Mouse (Mus musculus): Measurements from ENCODE around the gene Zmym4. TPM values are rescaled to one million over a fixed set of nuclear protein-coding genes. Genes with fewer than 3 reads are reported as not detected.
"Not testable (repeated sequence)": the region's sequence is repeated elsewhere in the genome, so short reads cannot be mapped to it uniquely, and the experiment has no call there.

Zmym4 gene
- polyA plus RNA-seq (2012; rRNA removed) = 23.0 and 24.0 TPM in 2 replicates
- polyA plus RNA-seq (2014; fragmentation: Nextera tagmentation; extraction: Ambion mirVana) = 20.0 and 24.1 TPM in 2 replicates

DNA sequence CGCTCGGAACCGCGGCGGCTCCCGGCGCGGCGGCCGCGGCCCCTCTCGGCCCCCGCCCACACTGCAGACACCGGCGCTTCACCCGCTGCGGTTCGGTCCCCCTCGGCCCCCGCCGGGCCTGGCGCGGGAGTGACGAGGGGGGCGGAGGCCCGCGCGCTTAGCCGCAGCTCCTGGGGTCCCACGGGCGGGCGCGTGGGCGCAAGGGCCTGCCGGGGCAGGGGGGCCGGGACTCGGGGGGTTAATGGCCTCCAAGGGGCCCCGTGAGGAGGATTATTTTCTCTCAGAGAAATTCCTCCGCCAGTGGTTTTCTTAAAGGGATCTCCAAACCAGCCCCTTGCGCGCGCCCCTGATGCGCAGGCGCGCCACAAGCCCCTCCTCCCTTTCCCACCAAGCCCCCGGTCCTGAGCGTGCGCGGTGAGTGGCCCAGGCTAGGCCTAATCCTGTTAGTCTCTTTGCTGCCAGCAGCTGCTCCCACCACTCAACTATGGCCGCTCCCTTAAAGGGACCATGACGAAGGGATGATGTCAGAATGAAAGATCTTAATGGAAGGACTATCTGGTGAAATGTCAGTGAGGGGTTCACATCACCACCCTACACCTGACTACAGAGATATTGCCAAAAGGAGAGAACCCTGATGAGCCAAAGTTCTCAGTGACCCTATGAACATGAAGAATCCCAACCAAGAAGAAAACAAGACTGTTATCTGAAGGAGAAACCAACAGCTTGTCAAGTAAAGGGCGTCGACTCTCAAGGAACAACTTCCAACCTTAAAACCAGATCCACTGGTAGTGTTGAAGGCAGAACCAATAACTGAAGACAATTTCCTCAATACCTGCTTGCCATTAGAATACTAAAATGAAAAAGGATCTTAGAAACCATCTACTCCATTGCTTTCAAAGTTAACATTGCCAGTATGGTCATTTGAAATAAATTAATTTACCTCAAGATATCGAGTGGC is at the start of gene Zmym4:
Gene Zmym4 (minus strand): TSS at position 272 of the 958 bp plus-strand sequence.
- Histone ChIP-seq H3K4me3 (replicated peaks; ENCODE audit: low read length) (peak within 1 kb of the TSS; percentile 91), H3K36me3 (ENCODE audit: control insufficient read depth, insufficient read depth, low read length) (no peaks in the 10 kb centered on the region), H3K9ac (ENCODE audit: low read depth, low read length, severe bottlenecking) (peak within 1 kb of the TSS; percentile 97), H3K4me2 (replicated peaks; ENCODE audit: low read depth, low read length, severe bottlenecking) (peak within 1 kb of the TSS; percentile 58), H3K27ac (replicated peaks; ENCODE audit: low read depth, low read length) (peak within 1 kb of the TSS; percentile 95), H3K4me1 (ENCODE audit: control insufficient read depth, insufficient read depth, low read length) (0 out of 2 replicates have a peak, but pooled peaks cover 6% of the 10 kb centered on the region), H3K9me3 (ENCODE audit: control insufficient read depth, low read length) (0 out of 2 replicates have a peak, but pooled peaks cover 2% of the 10 kb centered on the region), H3K27me3 (ENCODE audit: control insufficient read depth, insufficient read depth, low read length) (no peaks in the 10 kb centered on the region)
- ATAC-seq (ENCODE audit: low FRiP score, low read depth) (peak; percentile 96), DNase-seq (ENCODE audit: low spot score) (peak; percentile 97)
- TF ChIP-seq POLR2A (IDR thresholded peaks at IDR 0.05; ENCODE audit: borderline replicate concordance, extremely low read depth, insufficient read depth, insufficient read length) = 0 out of 2 replicates have a peak, but pooled peaks have one; percentile 43
- WGBS = 11% methylated on average over 25 of the region's 54 CpGs

DNA sequence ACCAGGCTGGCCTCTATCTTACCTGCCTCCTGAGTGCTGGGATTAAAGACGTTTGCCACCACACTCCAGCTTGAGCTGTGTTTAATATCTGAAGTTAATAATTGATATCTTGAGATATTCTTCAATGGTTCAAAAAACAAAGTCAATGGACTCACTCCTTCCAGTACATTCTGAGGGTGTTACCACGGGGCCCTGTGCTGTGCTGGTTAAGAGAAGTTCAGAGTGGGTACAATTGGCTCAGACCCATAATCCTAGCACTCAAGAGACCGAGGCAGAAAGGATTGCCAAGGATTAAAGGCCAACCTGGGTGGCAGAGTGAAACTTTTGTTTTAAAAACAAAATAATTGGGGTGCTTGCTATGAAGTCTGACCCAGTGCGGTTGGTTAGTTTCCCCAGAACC is 48.4 kb upstream of the Zmym4 start:
- WGBS = 89% methylated on average over 4 of the region's 4 CpGs

DNA sequence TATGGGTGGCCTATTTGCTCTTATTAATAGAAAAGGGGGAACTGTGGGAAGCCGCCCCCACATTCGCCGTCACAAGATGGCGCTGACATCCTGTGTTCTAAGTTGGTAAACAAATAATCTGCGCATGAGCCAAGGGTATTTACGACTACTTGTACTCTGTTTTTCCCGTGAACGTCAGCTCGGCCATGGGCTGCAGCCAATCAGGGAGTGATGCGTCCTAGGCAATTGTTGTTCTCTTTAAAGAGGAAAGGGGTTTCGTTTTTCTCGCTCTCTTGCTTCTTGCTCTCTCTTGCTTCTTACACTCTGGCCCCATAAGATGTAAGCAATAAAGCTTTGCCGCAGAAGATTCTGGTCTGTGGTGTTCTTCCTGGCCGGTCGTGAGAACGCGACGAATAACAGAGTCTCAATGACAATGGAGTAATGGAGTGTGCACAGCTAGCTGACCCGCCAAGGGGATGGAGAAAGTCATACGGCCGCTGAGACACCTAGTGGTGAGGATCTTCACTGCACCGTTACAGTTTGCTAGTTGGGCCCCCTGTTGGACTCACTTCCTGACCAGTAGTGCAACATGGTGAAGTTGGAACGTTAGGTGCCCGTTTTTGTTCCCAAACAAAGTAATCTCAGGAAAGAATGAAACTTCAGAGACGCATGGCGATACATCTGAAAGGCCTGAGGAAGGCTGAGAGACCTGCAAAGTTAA is 47.5 kb upstream of the Zmym4 start:
- H3K27ac ChIP-seq (replicated peaks; ENCODE audit: low read depth, low read length) = not testable (repeated sequence)

More for the DNA sequence above, 48.4 kb upstream of the Zmym4 start:
- Histone ChIP-seq H3K4me3 (replicated peaks; ENCODE audit: low read length) (no peak overlapping the region), H3K36me3 (ENCODE audit: control insufficient read depth, insufficient read depth, low read length) (no peaks in the 10 kb centered on the region), H3K9me3 (ENCODE audit: control insufficient read depth, low read length) (no peaks in the 10 kb centered on the region), H3K4me2 (replicated peaks; ENCODE audit: low read depth, low read length, severe bottlenecking) (no peak overlapping the region), H3K9ac (ENCODE audit: low read depth, low read length, severe bottlenecking) (no peak overlapping the region), H3K27me3 (ENCODE audit: control insufficient read depth, insufficient read depth, low read length) (no peaks in the 10 kb centered on the region), H3K4me1 (ENCODE audit: control insufficient read depth, insufficient read depth, low read length) (0 out of 2 replicates have a peak, but pooled peaks cover 3% of the 10 kb centered on the region), H3K27ac (replicated peaks; ENCODE audit: low read depth, low read length) (no peak overlapping the region)
- no peak for ATAC-seq (ENCODE audit: low FRiP score, low read depth)
- DNase-seq (ENCODE audit: low spot score) = no peak
- no peak for TF ChIP-seq POLR2A (IDR thresholded peaks at IDR 0.05; ENCODE audit: borderline replicate concordance, extremely low read depth, insufficient read depth, insufficient read length)

DNA sequence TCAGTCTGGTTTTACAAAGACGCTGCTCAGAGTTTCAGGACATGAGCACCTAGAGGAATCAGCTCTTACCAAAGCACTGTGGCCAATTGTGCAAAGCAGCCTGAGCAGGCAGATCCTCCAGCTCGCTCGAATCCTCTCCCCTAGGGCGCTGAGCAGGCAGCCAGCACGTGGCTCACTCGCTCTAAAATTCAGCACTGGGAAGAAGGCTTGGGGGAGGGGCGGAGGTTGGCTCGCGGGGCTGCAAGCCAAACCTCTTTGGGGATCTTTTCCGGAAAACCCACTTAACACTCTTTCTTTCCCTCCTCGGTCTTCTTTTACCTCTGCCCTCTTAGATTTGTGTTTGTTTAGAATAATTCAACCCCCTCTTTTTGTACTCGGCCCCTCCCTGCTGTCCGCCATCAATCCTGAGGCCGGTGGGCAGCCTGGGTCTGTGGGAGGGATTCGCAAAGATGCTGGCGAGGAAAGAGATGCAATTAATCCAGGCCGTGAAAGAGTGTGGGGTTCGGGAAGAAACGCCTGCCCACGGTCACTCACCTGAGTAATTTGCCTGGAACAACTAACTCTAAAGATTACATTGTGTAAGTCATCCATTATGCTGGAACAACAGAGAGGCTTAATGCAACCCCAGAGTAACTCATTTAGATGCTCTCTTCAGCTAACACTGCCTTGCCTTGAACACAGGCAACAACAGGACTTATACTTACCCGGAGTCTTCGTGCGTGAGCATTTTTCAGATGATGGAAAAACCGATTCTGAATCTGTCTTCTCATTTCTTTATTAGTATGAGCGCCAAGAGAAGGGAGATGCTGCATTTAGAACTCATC is 37.4 kb upstream of the Zmym4 start:
- peak; percentile 63 for ATAC-seq (ENCODE audit: low FRiP score, low read depth)
- H3K27ac ChIP-seq (replicated peaks; ENCODE audit: low read depth, low read length) = no peak overlapping the region
- no peak for TF ChIP-seq POLR2A (IDR thresholded peaks at IDR 0.05; ENCODE audit: borderline replicate concordance, extremely low read depth, insufficient read depth, insufficient read length)
- peak overlapping the region; percentile 53 for H3K9ac ChIP-seq (ENCODE audit: low read depth, low read length, severe bottlenecking)
- no peaks in the 10 kb centered on the region; the same call in 1 of the 2 replicates for H3K4me1 ChIP-seq (ENCODE audit: control insufficient read depth, insufficient read depth, low read length)
- 21% methylated on average over 23 of the region's 25 CpGs for WGBS
- no peaks in the 10 kb centered on the region for H3K27me3 ChIP-seq (ENCODE audit: control insufficient read depth, insufficient read depth, low read length)
- peak overlapping the region; percentile 33 for H3K4me3 ChIP-seq (replicated peaks; ENCODE audit: low read length)
- DNase-seq (ENCODE audit: low spot score) = peak; percentile 48
- no peaks in the 10 kb centered on the region for H3K9me3 ChIP-seq (ENCODE audit: control insufficient read depth, low read length)
- no peaks in the 10 kb centered on the region for H3K36me3 ChIP-seq (ENCODE audit: control insufficient read depth, insufficient read depth, low read length)
- peak overlapping the region; percentile 51 for H3K4me2 ChIP-seq (replicated peaks; ENCODE audit: low read depth, low read length, severe bottlenecking)

More for the DNA sequence above, 47.5 kb upstream of the Zmym4 start:
- H3K4me2 ChIP-seq (replicated peaks; ENCODE audit: low read depth, low read length, severe bottlenecking) = peak overlapping the region; percentile 22
- ATAC-seq (ENCODE audit: low FRiP score, low read depth) (peak; percentile 92), DNase-seq (ENCODE audit: low spot score) (peak; percentile 90)
- H3K36me3 ChIP-seq (ENCODE audit: control insufficient read depth, insufficient read depth, low read length); H3K9me3 ChIP-seq (ENCODE audit: control insufficient read depth, low read length); H3K27me3 ChIP-seq (ENCODE audit: control insufficient read depth, insufficient read depth, low read length); H3K4me1 ChIP-seq (ENCODE audit: control insufficient read depth, insufficient read depth, low read length): not testable (repeated sequence)
- 0 out of 2 replicates have a peak overlapping the region, but pooled peaks have one; percentile 26 for H3K9ac ChIP-seq (ENCODE audit: low read depth, low read length, severe bottlenecking)
- peak overlapping the region; percentile 26 for H3K4me3 ChIP-seq (replicated peaks; ENCODE audit: low read length)
- 13% methylated on average over 14 of the region's 26 CpGs for WGBS
